Mouse (Mus musculus) adrenal gland, postnatal 4 days (tissue): ENCODE data around the gene Ptgdr2. TPM values are rescaled to one million over a fixed set of nuclear protein-coding genes. Genes with fewer than 3 reads are reported as not detected.

ENCODE experiments used
- DNase-seq, 2 experiments: peaks; one replicate each; pipeline ENCODE4 v3.0.0; 2021 to 2022; ENCODE audit warnings: low spot score in 2 of 2, mixed read lengths in 2 of 2
- total RNA-seq, 2 experiments: library from RNA; stranded (reverse); gene quantifications; 2 replicates each; pipeline ENCODE4 v1.2.3; 2021

The Ptgdr2 gene
- total RNA-seq, 2 experiments from 2014 or later = 0.23 TPM; not detected in 1

DNA sequence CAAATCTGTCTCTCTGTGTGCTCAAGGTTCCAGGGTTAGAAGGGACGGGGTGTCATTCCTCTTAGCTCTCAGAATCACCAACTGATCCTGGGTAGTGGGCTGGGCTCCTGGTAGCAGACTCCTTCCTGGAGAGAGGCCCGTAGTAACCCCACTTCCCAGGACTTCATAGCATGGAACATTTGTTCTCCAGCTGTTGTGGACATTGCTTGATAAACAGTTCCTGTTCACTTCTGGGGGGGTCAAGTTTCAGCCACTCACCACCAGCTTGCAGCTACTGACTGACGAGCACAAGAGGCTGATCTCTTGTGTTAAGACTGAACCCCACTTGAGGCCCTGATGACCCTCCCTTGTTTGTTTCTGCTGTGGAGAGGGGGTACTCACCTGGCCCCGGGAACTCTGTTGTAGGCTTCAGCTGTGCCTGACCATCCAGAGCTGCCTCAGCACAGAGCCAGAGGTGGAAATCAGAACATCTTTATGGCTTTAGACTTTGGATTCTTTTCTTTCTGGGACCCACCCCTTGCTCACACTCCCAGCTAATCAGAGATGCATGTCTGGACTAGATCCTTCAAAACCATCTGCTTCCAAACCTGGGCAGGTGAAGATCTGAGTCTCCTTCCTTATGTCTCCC, 37.4 kb downstream of the Ptgdr2 start, which contains the start of gene Ms4a10:
TSS of gene Ms4a10 (minus strand) at position 433 of the 628 bp plus-strand sequence.
- DNase-seq = no peak

DNA sequence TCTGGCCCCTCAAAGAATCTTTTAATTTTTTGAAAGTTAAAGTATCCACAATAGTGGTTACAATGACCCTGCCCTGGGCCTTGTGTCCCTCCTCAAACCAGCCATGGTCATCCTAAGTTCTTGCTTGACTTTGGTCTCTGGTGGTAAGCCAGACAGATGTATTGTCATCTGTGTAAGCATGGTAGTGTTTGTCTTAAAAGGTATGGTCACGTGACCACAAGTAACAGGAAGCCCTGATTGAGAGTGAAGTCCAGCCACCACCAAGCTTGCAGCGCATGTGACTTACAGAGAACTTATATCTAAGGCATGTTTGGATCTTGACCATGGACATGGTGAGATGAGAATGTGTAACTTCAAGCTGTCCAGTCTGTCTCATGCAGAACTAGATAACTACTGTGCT, 38.2 kb downstream of the Ptgdr2 start:
- no peak for DNase-seq

DNA sequence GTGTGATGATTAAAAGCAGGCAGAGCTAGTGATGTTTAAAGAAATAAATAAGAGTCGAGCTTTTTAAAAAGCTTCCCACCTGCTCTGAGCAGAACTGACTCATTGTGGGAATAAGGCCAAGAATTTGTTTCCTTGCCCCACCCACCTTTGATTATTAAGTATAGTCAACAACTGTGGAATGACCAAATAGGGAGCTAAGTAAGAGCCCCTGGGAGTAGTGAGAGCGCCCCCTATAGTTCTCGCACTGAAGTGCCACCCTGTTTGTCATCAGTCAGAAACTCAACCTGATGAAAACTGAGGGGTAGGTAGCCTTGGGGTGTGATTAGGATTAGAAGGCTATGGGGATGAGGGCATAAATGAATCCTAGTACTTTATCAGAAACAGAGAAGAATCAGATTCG, 39.4 kb downstream of the Ptgdr2 start:
- DNase-seq = no peak

DNA sequence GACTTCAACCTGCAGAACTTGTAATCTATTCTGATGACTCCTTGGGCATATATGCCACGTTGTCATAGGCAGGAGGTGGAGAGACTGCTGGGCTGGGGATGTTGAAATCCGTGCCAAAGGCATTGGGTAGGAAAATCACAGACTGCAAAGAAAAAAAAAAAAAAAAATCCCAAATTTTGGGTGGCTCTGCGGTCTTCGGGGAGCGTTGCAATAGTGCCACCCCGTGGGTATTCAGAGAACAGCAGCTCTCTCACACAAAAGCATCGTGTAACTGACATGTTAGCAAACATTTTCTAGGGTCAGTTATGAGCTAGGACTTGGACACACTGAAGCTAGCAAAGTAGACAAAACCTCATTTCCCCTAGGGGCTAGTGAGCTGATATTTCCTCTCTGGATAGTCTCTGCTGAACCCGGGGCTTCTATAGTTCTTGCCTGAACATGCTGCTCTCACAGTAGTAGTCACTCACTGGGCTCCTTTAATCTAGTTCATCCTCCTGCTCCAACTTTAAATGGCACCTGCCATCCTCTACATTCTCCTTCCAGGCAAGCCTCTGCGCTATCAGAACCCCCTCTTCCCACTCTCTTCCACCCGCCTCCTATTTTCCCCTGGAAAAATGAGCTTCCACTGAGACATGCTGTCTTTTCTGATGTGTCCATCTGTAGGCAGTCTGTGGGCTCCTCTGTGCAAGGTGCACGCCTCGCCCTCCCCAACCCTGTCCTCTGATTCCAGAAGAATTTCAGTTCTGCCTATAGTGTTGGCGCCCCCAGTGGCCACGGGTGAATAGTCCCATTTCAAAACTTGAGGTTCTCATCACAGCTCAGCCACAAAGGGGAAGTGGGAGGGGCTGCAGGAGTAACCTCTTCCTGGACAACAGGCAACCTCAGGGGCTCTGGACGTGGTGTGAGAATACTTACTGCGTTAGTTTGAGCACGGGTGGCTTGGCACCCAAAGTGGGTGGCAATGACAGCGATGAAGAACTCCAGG, 42.5 kb downstream of the Ptgdr2 start:
- peak in 1 of 2 experiments; percentile 64 for DNase-seq

DNA sequence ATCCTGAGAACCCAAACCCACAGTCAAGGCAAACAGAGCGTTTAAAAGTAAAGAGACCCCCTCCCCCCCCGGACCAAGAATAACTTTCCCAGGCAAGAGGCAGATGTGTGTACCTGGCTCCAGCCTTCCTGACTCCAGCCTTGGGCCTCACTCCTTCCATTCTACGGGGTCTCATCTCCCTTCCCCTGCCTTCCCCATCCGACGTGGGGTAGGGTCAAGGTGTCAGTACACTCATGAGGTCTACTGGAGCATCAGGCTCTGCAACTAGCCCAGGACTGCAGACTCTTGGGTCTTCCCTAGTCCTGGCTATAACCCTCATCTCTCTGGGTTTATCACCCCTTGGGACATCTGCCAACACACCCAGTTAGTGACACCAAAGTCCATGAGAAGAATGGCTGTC, 43.2 kb downstream of the Ptgdr2 start:
- no peak for DNase-seq

DNA sequence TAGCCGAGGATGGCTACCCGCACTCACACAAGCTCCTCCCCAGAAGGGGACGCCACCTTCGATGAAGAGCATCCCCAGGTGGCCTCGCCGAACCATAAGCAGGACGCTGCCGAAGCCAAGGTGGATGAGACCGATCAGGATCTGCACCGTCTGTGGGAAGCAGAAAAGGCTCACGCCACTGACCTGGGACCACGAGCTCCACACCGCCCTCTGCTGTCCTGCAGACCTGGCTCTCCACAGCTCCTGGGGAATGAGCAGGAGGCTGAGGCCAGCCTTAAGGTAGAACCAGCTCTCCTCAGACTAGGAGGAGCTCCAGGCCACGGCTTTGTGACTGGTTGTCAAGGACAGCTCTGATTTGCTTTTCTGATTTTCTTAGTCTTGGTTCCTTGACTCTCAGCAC, 46.2 kb downstream of the Ptgdr2 start:
- no peak for DNase-seq

DNA sequence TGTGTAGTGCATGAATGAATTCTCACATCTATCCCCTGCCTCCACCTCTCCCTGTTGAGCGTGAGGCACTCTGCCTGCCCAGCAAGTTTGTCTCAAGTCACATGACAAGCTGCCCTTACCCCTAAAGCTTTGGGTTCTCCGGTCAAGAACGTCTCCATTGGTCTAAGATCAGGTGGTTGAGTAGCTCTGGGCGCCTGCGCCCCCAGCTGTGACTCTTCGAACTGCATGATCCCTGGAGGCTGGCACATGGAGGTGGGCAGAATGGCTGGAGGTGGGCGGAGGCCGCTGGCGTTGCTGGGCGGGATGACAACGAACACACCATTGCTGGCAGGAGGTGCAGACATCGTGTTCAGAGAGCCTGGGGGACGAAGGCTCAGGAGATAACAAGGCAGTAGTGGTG, 47.6 kb downstream of the Ptgdr2 start:
- no peak for DNase-seq

DNA sequence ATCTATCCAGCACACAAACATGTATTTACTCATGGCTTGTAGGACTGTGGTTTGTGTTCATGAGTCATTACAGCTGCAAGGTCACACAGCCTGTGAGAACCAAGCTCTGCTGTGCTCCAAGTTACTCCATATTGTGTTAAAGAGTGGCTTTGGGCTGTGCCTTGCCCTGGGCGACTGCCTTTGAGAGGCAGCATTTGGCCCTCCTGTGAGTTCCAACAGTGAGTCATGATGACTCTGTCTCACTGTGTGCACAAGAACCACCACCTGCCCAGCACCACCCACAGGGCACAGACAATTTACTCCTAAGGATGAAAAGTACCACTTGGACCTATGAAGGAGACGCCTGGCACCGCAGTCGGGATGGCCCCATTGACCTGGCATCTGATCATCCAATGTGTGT, 48.9 kb downstream of the Ptgdr2 start:
- DNase-seq = no peak

DNA sequence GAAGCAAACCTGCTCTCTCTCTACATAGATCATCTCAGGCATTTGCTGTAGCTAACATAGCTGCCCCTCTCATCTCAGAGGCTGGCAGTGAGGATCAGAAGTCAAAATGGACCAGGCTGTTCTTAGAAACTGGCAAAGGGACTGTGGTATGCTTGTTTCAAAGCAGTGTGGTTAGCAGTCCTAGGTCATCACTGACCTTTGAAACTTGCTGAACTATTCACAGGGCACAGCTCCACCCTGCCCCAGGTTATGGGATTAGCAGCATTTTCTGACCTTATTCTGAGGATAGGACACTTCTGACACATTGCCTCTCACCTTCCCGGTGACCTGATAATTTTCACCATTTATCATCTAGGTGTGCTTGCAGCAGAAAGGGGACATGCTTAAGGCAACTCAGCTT, 51.6 kb downstream of the Ptgdr2 start:
- no peak for DNase-seq

DNA sequence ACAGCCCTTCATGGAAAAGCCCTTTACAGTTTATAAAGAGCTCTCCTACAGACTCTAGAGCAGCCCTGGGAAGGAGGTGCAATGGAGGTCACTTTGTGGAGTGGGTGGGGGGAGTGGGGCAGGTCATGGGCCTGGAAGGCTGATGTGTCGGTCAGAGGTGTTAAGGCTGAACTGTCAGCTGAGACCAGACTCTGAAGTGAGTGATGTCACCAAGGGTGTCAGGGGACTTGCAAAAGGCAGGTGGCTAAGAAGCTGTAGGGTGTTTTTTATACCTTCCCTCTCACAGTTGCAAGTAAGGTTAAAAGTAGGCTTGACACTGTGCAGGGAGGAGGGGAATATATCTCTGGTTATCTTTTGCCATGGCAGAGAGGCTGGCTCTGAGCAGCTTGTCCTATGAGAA, 53.8 kb downstream of the Ptgdr2 start:
- DNase-seq = no peak

DNA sequence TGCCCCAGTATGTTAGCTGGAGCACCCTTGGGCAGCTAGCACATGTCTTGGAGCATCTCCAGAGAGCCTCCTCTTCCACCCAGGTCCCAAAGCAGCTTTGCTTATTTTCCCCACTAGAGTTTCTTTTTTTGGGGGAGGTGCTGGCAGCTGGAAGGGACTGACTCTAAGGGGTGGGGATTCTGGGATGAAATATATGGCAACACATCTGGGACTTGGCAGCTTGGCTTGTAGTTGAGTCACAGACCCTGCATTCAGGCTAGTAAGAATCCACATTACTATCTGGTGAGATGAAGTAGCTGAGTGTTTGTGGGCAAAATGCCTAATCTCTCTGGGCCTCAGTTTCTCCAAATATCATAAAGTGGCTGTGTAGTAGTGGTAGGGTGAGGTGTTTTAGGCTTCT, 55.0 kb downstream of the Ptgdr2 start:
- no peak for DNase-seq

Other genes with a start within 250 kb of the Ptgdr2 start
- 10 to 100 TPM; 27.0 to 28.6 TPM for gene Vps37c, start 248.4 kb upstream of the Ptgdr2 start, total RNA-seq
- gene Cd5, start 198.2 kb upstream of the Ptgdr2 start, total RNA-seq = under 1 TPM; 0.22 to 0.34 TPM
- gene Cd6, start 107.1 kb upstream of the Ptgdr2 start, total RNA-seq = under 1 TPM; 0.20 to 0.23 TPM
- 1 to 10 TPM; 3.5 to 3.8 TPM for gene Slc15a3, start 97.4 kb upstream of the Ptgdr2 start, total RNA-seq
- gene Tmem132a, start 67.2 kb upstream of the Ptgdr2 start, total RNA-seq = 10 to 100 TPM; 40.7 to 48.1 TPM
- 10 to 100 TPM; 91.3 to 93.3 TPM for gene Tmem109, start 55.2 kb upstream of the Ptgdr2 start, total RNA-seq
- gene Prpf19, start 41.9 kb upstream of the Ptgdr2 start, total RNA-seq = 100 to 1,000 TPM; 253 to 266 TPM
- gene Zp1, start 16.5 kb upstream of the Ptgdr2 start, total RNA-seq = not detected
- 10 to 100 TPM; 15.4 to 18.5 TPM for gene Ccdc86, start 12.1 kb downstream of the Ptgdr2 start, total RNA-seq
- gene Ms4a10, start 37.5 kb downstream of the Ptgdr2 start, total RNA-seq = 10 to 100 TPM; 15.6 to 15.9 TPM
- under 1 TPM in 1 of 2 experiments, not detected in 1; 0.51 TPM for gene Ms4a15, start 56.1 kb downstream of the Ptgdr2 start, total RNA-seq
- gene Ms4a18, start 80.9 kb downstream of the Ptgdr2 start, total RNA-seq = not detected
- gene Ms4a8a, start 143.9 kb downstream of the Ptgdr2 start, total RNA-seq = 1 to 10 TPM; 1.1 to 1.5 TPM
- not detected for gene 1700017D01Rik, start 193.7 kb downstream of the Ptgdr2 start, total RNA-seq
- not detected for gene 1700025F22Rik, start 228.2 kb downstream of the Ptgdr2 start, total RNA-seq